Mouse (Mus musculus): ENCODE data around the gene Dok3. TPM values are rescaled to one million over a fixed set of nuclear protein-coding genes. Genes with fewer than 3 reads are reported as not detected.

Dok3 gene
- total RNA-seq, 2 experiments from 2014 or later, result 0.93 to 1.0 TPM

GRCm38 (mm10) chr13:55542891-55543290 is 13.8 kb upstream of the Dok3 start:
- DNase-seq (ENCODE audit: low spot score), result no peak

- DNase-seq (ENCODE audit: low spot score), result no peak
Measured at GRCm38 (mm10) chr13:55540933-55541332, 11.8 kb upstream of the Dok3 start.

- DNase-seq (ENCODE audit: low spot score), result peak; percentile 99
Measured at GRCm38 (mm10) chr13:55536194-55537175, 7.4 kb upstream of the Dok3 start, which contains the start of gene Ddx41. TSS of gene Ddx41 (minus strand) at chr13:55536658.

GRCm38 (mm10) chr13:55535796-55536193 is 6.7 kb upstream of the Dok3 start:
- no peak for DNase-seq (ENCODE audit: low spot score)

GRCm38 (mm10) chr13:55535191-55535590 is 6.1 kb upstream of the Dok3 start:
- DNase-seq (ENCODE audit: low spot score), result no peak

- no peak for DNase-seq (ENCODE audit: low spot score)
Measured at GRCm38 (mm10) chr13:55527834-55528772, 993 bp downstream of the Dok3 start.

- DNase-seq (ENCODE audit: low spot score), result no peak
Measured at GRCm38 (mm10) chr13:55527212-55527611, 1.9 kb downstream of the Dok3 start.

- DNase-seq (ENCODE audit: low spot score), result no peak
Measured at GRCm38 (mm10) chr13:55525733-55526553, 3.2 kb downstream of the Dok3 start.

- DNase-seq (ENCODE audit: low spot score), result no peak
Measured at GRCm38 (mm10) chr13:55523951-55524600, 5.0 kb downstream of the Dok3 start.

GRCm38 (mm10) chr13:55523278-55523677 is 5.8 kb downstream of the Dok3 start:
- DNase-seq (ENCODE audit: low spot score), result no peak

- DNase-seq (ENCODE audit: low spot score), result no peak
Measured at GRCm38 (mm10) chr13:55522730-55523129, 6.4 kb downstream of the Dok3 start.

GRCm38 (mm10) chr13:55519606-55520005 is 9.5 kb downstream of the Dok3 start:
- DNase-seq (ENCODE audit: low spot score), result no peak

- peak; percentile 87 for DNase-seq (ENCODE audit: low spot score)
Measured at GRCm38 (mm10) chr13:55516955-55517354, 12.1 kb downstream of the Dok3 start.

- no peak for DNase-seq (ENCODE audit: low spot score)
Measured at GRCm38 (mm10) chr13:55513828-55514227, 15.3 kb downstream of the Dok3 start.

GRCm38 (mm10) chr13:55513111-55513748 is 15.9 kb downstream of the Dok3 start, which contains the start of gene Pdlim7:
TSS of gene Pdlim7 (minus strand) at chr13:55513676.
- DNase-seq (ENCODE audit: low spot score), result peak; percentile 94

GRCm38 (mm10) chr13:55512379-55513031 is 16.6 kb downstream of the Dok3 start:
- peak; percentile 77 for DNase-seq (ENCODE audit: low spot score)

GRCm38 (mm10) chr13:55511492-55511861 is 17.6 kb downstream of the Dok3 start:
- DNase-seq (ENCODE audit: low spot score), result no peak

- DNase-seq (ENCODE audit: low spot score), result peak; percentile 89
Measured at GRCm38 (mm10) chr13:55510668-55511491, 18.2 kb downstream of the Dok3 start.

- no peak for DNase-seq (ENCODE audit: low spot score)
Measured at GRCm38 (mm10) chr13:55510332-55510667, 18.8 kb downstream of the Dok3 start.
